Mouse (Mus musculus) brain, embryonic 14.5 days (tissue): Measurements from ENCODE around the gene Rest.

Source experiments
- CTCF ChIP-seq: fragments of 200-500 bp; IDR thresholded peaks from 2 replicates; pipeline ENCODE4 v1.5.1; 2012; ENCODE audit warnings: inconsistent platforms, mild to moderate bottlenecking, moderate library complexity, borderline replicate concordance; ENCODE audit not compliant: insufficient read depth, insufficient read length; ENCODE audit errors: extremely low read depth
- POLR2A ChIP-seq: fragments of 200-500 bp; IDR thresholded peaks from 2 replicates; pipeline ENCODE4 v1.6.1; 2012; ENCODE audit warnings: mild to moderate bottlenecking, inconsistent platforms, borderline replicate concordance; ENCODE audit not compliant: poor library complexity, insufficient read depth, insufficient read length, severe bottlenecking; ENCODE audit errors: extremely low read depth

DNA sequence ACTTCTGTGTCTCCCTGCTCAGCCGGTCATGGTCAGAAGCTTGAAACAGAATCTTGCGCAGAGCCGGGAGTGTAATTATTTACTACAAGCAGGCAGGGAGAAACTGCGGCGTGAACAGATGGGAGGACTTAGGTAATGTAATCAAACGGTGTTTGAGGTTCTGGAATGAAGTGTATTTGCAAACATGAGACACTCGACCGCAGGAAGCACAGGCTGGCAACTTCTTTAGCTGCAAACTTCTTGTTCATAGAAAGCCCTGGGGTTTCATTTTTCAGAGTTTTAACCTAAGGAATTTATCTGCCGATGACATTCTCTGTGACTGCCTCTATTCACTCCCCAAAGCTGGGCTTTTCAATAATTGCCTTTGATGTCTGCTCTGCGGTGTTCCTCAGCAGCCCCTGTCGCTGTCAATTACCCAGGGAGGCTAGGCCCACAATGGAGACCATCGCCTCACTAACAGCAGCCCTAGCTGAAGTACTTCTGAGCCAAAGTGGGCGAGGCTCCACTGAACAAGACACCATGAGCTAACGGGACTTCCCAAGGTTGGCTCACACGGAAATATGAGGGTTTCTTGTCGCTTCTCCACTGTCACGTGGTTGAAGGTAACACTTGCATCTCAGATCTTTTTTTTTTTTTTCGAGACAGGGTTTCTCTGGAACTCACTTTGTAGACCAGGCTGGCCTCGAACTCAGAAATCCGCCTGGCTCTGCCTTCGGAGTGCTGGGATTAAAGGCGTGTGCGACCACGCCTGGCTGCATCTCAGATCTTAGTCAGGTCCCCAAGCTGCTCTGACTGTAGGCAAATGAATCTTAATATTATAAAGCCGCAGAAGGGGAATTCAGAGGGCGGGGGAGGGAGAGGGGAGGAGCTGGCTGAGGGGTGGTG lies 19.3 kb upstream of the Rest start:
- TF ChIP-seq CTCF: no peak
- no peak for TF ChIP-seq POLR2A
